Mouse (Mus musculus): ENCODE data around the gene Myocd. TPM values are rescaled to one million over a fixed set of nuclear protein-coding genes. Genes with fewer than 3 reads are reported as not detected.
A peak's percentile ranks its signal among the peaks of the same experiment; 100 is the strongest.

The Myocd gene
- polyA plus RNA-seq (2011; ENCODE audit: insufficient read depth, insufficient read length, low read depth, missing spikeins): 0.65 and 0.94 TPM in 2 replicates

DNA sequence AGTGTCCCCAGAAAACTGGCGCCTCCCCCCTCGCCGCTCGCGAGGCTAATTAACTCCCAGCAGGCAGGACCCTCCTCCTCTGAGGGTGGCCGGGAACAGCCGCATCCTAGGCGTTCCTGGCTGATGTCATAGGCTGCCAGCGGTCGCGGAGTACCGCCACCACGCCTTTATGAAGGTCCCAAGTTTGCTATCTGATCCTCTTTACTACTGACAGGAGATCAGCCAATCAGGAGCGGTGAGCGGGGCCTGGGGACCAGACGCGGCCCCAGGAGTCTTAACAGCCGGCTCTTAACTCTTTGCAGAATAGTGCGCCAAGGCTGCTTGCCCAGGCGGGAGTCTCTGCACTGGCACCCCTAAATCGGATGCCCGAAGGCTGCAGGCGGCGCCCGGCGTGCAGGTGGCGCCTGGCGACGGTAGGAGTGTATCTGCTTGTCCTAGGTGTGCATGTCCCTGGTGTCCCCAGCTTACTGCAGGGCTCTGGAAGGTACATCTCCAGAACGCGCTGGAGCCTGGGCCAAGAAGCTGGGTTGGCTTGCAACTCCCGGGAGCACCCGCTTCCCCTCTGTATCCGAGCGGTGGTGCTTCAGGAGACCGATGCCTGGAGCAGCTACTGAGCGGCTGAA, at the start of gene Myocd:
Myocd (minus strand) TSS at position 139 of the 623 bp plus-strand sequence.
- H3K9ac ChIP-seq (ENCODE audit: low read depth, poor library complexity, severe bottlenecking): no peak within 1 kb of the TSS
- H3K4me3 ChIP-seq (ENCODE audit: low read depth, low read length): peak within 1 kb of the TSS; percentile 48
- H3K27me3 ChIP-seq (ENCODE audit: control insufficient read depth, insufficient read depth, low read length, poor library complexity, severe bottlenecking): no peaks in the 10 kb centered on the region; the same call in 1 of the 2 replicates
- H3K27ac ChIP-seq (ENCODE audit: insufficient read depth, low read length): no peak within 1 kb of the TSS
- no peaks in the 10 kb centered on the region for H3K9me3 ChIP-seq (replicated peaks; ENCODE audit: control insufficient read depth, insufficient read depth, low read length, poor library complexity, severe bottlenecking)
- TF ChIP-seq EP300 (IDR thresholded peaks at IDR 0.05; ENCODE audit: insufficient read depth, low read depth, low read length) (no peak), CTCF (IDR thresholded peaks at IDR 0.05; ENCODE audit: low read depth, low read length) (no peak), POLR2A (IDR thresholded peaks at IDR 0.05; ENCODE audit: insufficient read depth, low read length) (no peak)
- H3K4me1 ChIP-seq (ENCODE audit: control insufficient read depth, insufficient read depth, low read length): no peaks in the 10 kb centered on the region
- H3K36me3 ChIP-seq (ENCODE audit: control insufficient read depth, insufficient read depth, low read length, poor library complexity, severe bottlenecking): no peaks in the 10 kb centered on the region

DNA sequence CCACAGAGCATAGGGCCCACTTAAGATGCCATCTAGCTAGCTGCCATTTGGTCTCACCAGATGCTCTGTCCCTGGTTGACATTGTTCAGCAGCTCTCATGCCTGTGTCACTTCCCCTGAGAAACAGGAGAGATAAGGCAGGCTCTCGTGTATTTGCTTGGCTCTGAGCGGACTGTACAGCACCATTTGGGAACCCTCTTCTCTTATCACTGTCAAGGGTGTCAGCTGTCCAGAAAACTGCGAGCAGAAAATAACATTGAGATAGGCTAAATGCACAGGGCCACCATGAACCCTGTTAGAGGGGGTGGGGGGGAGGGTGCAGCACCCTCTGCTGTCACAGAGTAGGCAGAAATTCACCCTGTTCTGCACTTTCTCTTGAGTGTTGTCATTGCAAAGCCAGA, 34.0 kb upstream of the Myocd start:
- no peaks in the 10 kb centered on the region for H3K36me3 ChIP-seq (ENCODE audit: control insufficient read depth, insufficient read depth, low read length, poor library complexity, severe bottlenecking)
- H3K27ac ChIP-seq (ENCODE audit: insufficient read depth, low read length): no peak overlapping the region
- no peaks in the 10 kb centered on the region; the same call in 1 of the 2 replicates for H3K27me3 ChIP-seq (ENCODE audit: control insufficient read depth, insufficient read depth, low read length, poor library complexity, severe bottlenecking)
- no peaks in the 10 kb centered on the region for H3K4me1 ChIP-seq (ENCODE audit: control insufficient read depth, insufficient read depth, low read length)
- no peaks in the 10 kb centered on the region; the same call in 1 of the 2 replicates for H3K9me3 ChIP-seq (replicated peaks; ENCODE audit: control insufficient read depth, insufficient read depth, low read length, poor library complexity, severe bottlenecking)
- no peak overlapping the region for H3K9ac ChIP-seq (ENCODE audit: low read depth, poor library complexity, severe bottlenecking)
- TF ChIP-seq EP300 (IDR thresholded peaks at IDR 0.05; ENCODE audit: insufficient read depth, low read depth, low read length) (no peak), CTCF (IDR thresholded peaks at IDR 0.05; ENCODE audit: low read depth, low read length) (no peak), POLR2A (IDR thresholded peaks at IDR 0.05; ENCODE audit: insufficient read depth, low read length) (no peak)
- H3K4me3 ChIP-seq (ENCODE audit: low read depth, low read length): no peak overlapping the region

DNA sequence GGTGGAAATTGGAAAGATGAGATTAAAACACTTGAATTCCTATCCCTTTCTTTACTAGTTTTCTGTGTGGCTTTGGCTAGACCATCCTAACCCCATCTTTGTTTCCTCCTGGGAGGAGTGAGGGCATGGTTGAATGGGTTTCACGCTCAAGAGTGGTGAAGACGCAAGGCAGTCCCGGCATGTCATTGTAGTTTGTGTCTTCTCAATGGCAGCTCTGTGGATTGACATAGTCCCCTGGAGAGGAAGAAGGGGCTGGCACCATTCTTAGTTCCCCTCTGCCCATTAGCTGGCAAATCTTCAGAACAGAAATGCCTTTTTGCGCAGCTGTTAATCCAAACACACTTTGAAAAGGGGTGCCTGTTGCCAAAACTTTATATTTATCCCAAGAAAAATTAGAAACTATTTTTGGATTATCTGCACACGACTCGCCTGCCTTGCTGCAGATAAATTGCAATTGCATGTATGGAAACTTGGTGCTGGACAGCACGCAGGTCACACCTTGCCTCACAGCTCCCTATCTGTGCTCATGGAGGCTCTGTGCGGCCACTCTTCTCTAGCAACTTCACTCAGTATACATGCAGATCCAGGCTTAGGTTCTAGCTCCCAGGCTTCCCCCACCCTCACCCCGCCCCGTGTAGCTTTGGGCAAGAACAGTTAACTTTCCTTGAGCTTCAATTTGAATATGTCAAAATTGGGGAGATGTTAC, 24.5 kb upstream of the Myocd start:
- H3K4me1 ChIP-seq (ENCODE audit: control insufficient read depth, insufficient read depth, low read length): no peaks in the 10 kb centered on the region
- no peaks in the 10 kb centered on the region for H3K36me3 ChIP-seq (ENCODE audit: control insufficient read depth, insufficient read depth, low read length, poor library complexity, severe bottlenecking)
- no peak overlapping the region for H3K27ac ChIP-seq (ENCODE audit: insufficient read depth, low read length)
- no peaks in the 10 kb centered on the region; the same call in 1 of the 2 replicates for H3K9me3 ChIP-seq (replicated peaks; ENCODE audit: control insufficient read depth, insufficient read depth, low read length, poor library complexity, severe bottlenecking)
- H3K9ac ChIP-seq (ENCODE audit: low read depth, poor library complexity, severe bottlenecking): no peak overlapping the region
- TF ChIP-seq CTCF (IDR thresholded peaks at IDR 0.05; ENCODE audit: low read depth, low read length): no peak
- TF ChIP-seq EP300 (IDR thresholded peaks at IDR 0.05; ENCODE audit: insufficient read depth, low read depth, low read length): no peak
- TF ChIP-seq POLR2A (IDR thresholded peaks at IDR 0.05; ENCODE audit: insufficient read depth, low read length): no peak
- H3K27me3 ChIP-seq (ENCODE audit: control insufficient read depth, insufficient read depth, low read length, poor library complexity, severe bottlenecking): no peaks in the 10 kb centered on the region; the same call in none of the 2 replicates
- H3K4me3 ChIP-seq (ENCODE audit: low read depth, low read length): no peak overlapping the region

DNA sequence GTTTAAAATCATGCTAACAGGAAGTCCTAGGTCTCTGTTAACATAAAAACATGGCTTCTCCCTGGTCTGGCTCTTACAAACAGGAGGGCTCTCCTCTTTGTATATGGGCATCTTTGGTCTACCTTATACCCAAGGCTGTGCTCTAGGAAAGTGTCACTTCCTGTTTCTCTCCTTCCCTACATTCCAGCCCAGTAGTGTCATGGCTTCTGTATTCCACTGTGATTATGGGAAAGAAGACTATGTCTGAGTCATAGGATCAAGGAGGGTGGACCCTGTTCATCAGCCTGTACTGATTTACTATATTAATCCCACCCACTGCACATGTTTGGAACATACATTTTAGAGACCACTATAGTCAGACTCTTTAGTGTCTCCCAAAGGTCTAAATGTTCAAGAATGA, 23.2 kb upstream of the Myocd start:
- Histone ChIP-seq H3K4me3 (ENCODE audit: low read depth, low read length) (no peak overlapping the region), H3K27me3 (ENCODE audit: control insufficient read depth, insufficient read depth, low read length, poor library complexity, severe bottlenecking) (no peaks in the 10 kb centered on the region; the same call in 1 of the 2 replicates), H3K27ac (ENCODE audit: insufficient read depth, low read length) (no peak overlapping the region), H3K9me3 (replicated peaks; ENCODE audit: control insufficient read depth, insufficient read depth, low read length, poor library complexity, severe bottlenecking) (no peaks in the 10 kb centered on the region), H3K36me3 (ENCODE audit: control insufficient read depth, insufficient read depth, low read length, poor library complexity, severe bottlenecking) (no peaks in the 10 kb centered on the region), H3K4me1 (ENCODE audit: control insufficient read depth, insufficient read depth, low read length) (no peaks in the 10 kb centered on the region), H3K9ac (ENCODE audit: low read depth, poor library complexity, severe bottlenecking) (no peak overlapping the region)
- TF ChIP-seq POLR2A (IDR thresholded peaks at IDR 0.05; ENCODE audit: insufficient read depth, low read length) (no peak), CTCF (IDR thresholded peaks at IDR 0.05; ENCODE audit: low read depth, low read length) (no peak), EP300 (IDR thresholded peaks at IDR 0.05; ENCODE audit: insufficient read depth, low read depth, low read length) (no peak)

DNA sequence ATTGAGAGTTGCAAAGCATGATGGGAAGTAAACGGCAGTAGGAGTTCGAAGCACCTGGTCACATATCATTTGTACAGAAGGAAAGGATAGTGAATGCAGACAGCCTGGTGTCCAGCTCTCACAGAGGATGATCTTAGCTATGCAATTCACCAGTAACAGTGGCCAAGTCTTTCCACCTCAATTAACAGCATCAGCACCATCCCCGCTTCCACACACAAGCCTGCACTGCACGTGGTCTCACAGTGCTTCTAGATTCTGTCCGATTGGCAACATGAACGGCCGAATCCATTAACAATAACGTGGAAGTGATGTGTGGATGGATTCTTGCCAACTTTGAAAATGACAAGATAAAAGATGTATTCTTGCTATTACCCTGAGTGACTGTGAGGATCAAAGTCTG, 17.9 kb upstream of the Myocd start:
- Histone ChIP-seq H3K4me3 (ENCODE audit: low read depth, low read length) (no peak overlapping the region), H3K4me1 (ENCODE audit: control insufficient read depth, insufficient read depth, low read length) (no peaks in the 10 kb centered on the region)
- TF ChIP-seq POLR2A (IDR thresholded peaks at IDR 0.05; ENCODE audit: insufficient read depth, low read length) (no peak), CTCF (IDR thresholded peaks at IDR 0.05; ENCODE audit: low read depth, low read length) (no peak), EP300 (IDR thresholded peaks at IDR 0.05; ENCODE audit: insufficient read depth, low read depth, low read length) (no peak)

GRCm38 (mm10) chr11:65286211-65286610, 16.4 kb upstream of the Myocd start:
- no peaks in the 10 kb centered on the region for H3K27me3 ChIP-seq (ENCODE audit: control insufficient read depth, insufficient read depth, low read length, poor library complexity, severe bottlenecking)
- no peak overlapping the region for H3K27ac ChIP-seq (ENCODE audit: insufficient read depth, low read length)
- no peak overlapping the region for H3K9ac ChIP-seq (ENCODE audit: low read depth, poor library complexity, severe bottlenecking)
- H3K4me3 ChIP-seq (ENCODE audit: low read depth, low read length): no peak overlapping the region
- H3K36me3 ChIP-seq (ENCODE audit: control insufficient read depth, insufficient read depth, low read length, poor library complexity, severe bottlenecking): no peaks in the 10 kb centered on the region
- TF ChIP-seq EP300 (IDR thresholded peaks at IDR 0.05; ENCODE audit: insufficient read depth, low read depth, low read length) (no peak), POLR2A (IDR thresholded peaks at IDR 0.05; ENCODE audit: insufficient read depth, low read length) (no peak), CTCF (IDR thresholded peaks at IDR 0.05; ENCODE audit: low read depth, low read length) (no peak)
- H3K4me1 ChIP-seq (ENCODE audit: control insufficient read depth, insufficient read depth, low read length): no peaks in the 10 kb centered on the region
- no peaks in the 10 kb centered on the region for H3K9me3 ChIP-seq (replicated peaks; ENCODE audit: control insufficient read depth, insufficient read depth, low read length, poor library complexity, severe bottlenecking)

More for the DNA sequence above, 17.9 kb upstream of the Myocd start:
- H3K36me3 ChIP-seq (ENCODE audit: control insufficient read depth, insufficient read depth, low read length, poor library complexity, severe bottlenecking): no peaks in the 10 kb centered on the region
- H3K9me3 ChIP-seq (replicated peaks; ENCODE audit: control insufficient read depth, insufficient read depth, low read length, poor library complexity, severe bottlenecking): no peaks in the 10 kb centered on the region
- no peak overlapping the region for H3K27ac ChIP-seq (ENCODE audit: insufficient read depth, low read length)
- no peak overlapping the region for H3K9ac ChIP-seq (ENCODE audit: low read depth, poor library complexity, severe bottlenecking)
- H3K27me3 ChIP-seq (ENCODE audit: control insufficient read depth, insufficient read depth, low read length, poor library complexity, severe bottlenecking): no peaks in the 10 kb centered on the region
